Mouse (Mus musculus) hindbrain, embryonic 16.5 days (tissue): ENCODE measurements around the gene Gvin1. TPM values are rescaled to one million over a fixed set of nuclear protein-coding genes. Genes with fewer than 3 reads are reported as not detected.
A peak's percentile ranks its signal among the peaks of the same experiment; 100 is the strongest.
"Not testable (repeated sequence)": the region's sequence is repeated elsewhere in the genome, so short reads cannot be mapped to it uniquely, and the experiment has no call there.

Experiments
- ATAC-seq: fragments of 200-750 bp; cut with Nextera tagmentation; 2 replicates; pipeline ENCODE4 v1.8.0; 2017; ENCODE audit warnings: moderate TSS enrichment, moderate library complexity
- H3K27ac ChIP-seq: fragments of 300-500 bp; sonication (generic); 2 replicates; pipeline ENCODE4 v1.5.1; 2014; ENCODE audit warnings: low read depth, mild to moderate bottlenecking, control low read depth, low read length, moderate library complexity
- H3K27me3 ChIP-seq: fragments of 300-500 bp; sonication (generic); replicated peaks from 2 replicates; pipeline ENCODE4 v1.6.1; 2014; ENCODE audit warnings: low read length; ENCODE audit not compliant: control insufficient read depth, insufficient read depth
- H3K36me3 ChIP-seq: fragments of 300-500 bp; sonication (generic); 2 replicates; pipeline ENCODE4 v1.6.1; 2014; ENCODE audit warnings: mild to moderate bottlenecking, low read length, moderate library complexity, mixed read lengths; ENCODE audit not compliant: control insufficient read depth, insufficient read depth
- H3K4me1 ChIP-seq: fragments of 300-500 bp; sonication (generic); 2 replicates; pipeline ENCODE4 v1.6.1; 2014; ENCODE audit warnings: low read depth, low read length; ENCODE audit not compliant: control insufficient read depth, insufficient read depth
- H3K4me2 ChIP-seq: fragments of 300-500 bp; sonication (generic); 2 replicates; pipeline ENCODE4 v1.6.1; 2014; ENCODE audit warnings: mild to moderate bottlenecking, low read length, control low read depth, moderate library complexity
- H3K4me3 ChIP-seq: fragments of 300-500 bp; sonication (generic); 2 replicates; pipeline ENCODE4 v1.5.1; 2014; ENCODE audit warnings: mild to moderate bottlenecking, low read length, control low read depth, moderate library complexity
- H3K9ac ChIP-seq: fragments of 300-500 bp; sonication (generic); 2 replicates; pipeline ENCODE4 v1.6.1; 2014; ENCODE audit warnings: low read depth, mild to moderate bottlenecking, control low read depth, low read length, moderate library complexity
- H3K9me3 ChIP-seq: fragments of 300-500 bp; sonication (generic); 2 replicates; pipeline ENCODE4 v1.6.1; 2014; ENCODE audit warnings: mild to moderate bottlenecking, low read length, moderate library complexity; ENCODE audit not compliant: control insufficient read depth
- WGBS: fragments of 180-500 bp; shearing (Covaris S2); extraction: QIAGEN DNeasy Blood & Tissue Kit; methylation state at CpG from one replicate; pipeline ENCODE4 v1.1.7; 2014; 5-methylcytosine and 5-hydroxymethylcytosine counted together
- polyA plus RNA-seq: library from polyadenylated mRNA; unstranded; fragments of >200 nt; fragmentation: Nextera tagmentation; extraction: Ambion mirVana; gene quantifications from 2 replicates; pipeline ENCODE4 v1.2.1, GENCODE M21; 2015

Gvin1 gene
- polyA plus RNA-seq, 1 experiment from 2014 or later: 0.24 TPM

- H3K36me3 ChIP-seq, H3K9me3 ChIP-seq, H3K4me1 ChIP-seq, H3K4me2 ChIP-seq, H3K4me3 ChIP-seq, H3K27ac ChIP-seq, H3K9ac ChIP-seq, H3K27me3 ChIP-seq, ATAC-seq: not testable (repeated sequence)
Observed at GRCm38 (mm10) chr7:106215910-106216309, 784 bp upstream of the Gvin1 start.

GRCm38 (mm10) chr7:106213770-106214169, 1.4 kb downstream of the Gvin1 start:
- H3K4me2 ChIP-seq, H3K36me3 ChIP-seq, H3K27ac ChIP-seq, H3K27me3 ChIP-seq, H3K9ac ChIP-seq, ATAC-seq, H3K4me1 ChIP-seq, H3K9me3 ChIP-seq, H3K4me3 ChIP-seq: not testable (repeated sequence)
- WGBS: no CpG with 5 or more reads among the region's 4 CpGs

GRCm38 (mm10) chr7:106206630-106207029, 8.5 kb downstream of the Gvin1 start:
- H3K4me1 ChIP-seq, H3K9me3 ChIP-seq, H3K27me3 ChIP-seq, H3K9ac ChIP-seq, H3K36me3 ChIP-seq, H3K4me2 ChIP-seq, ATAC-seq, H3K4me3 ChIP-seq, H3K27ac ChIP-seq: not testable (repeated sequence)
- WGBS: 88% methylated on average over 2 of the region's 3 CpGs

GRCm38 (mm10) chr7:106177065-106177464, 38.1 kb downstream of the Gvin1 start:
- H3K27me3 ChIP-seq, H3K4me1 ChIP-seq, H3K9ac ChIP-seq, H3K4me2 ChIP-seq, H3K27ac ChIP-seq, ATAC-seq, H3K4me3 ChIP-seq, H3K9me3 ChIP-seq, H3K36me3 ChIP-seq: not testable (repeated sequence)

- H3K4me2 ChIP-seq, H3K27me3 ChIP-seq, H3K9me3 ChIP-seq, H3K27ac ChIP-seq, H3K4me1 ChIP-seq, H3K36me3 ChIP-seq, H3K4me3 ChIP-seq, H3K9ac ChIP-seq: not testable (repeated sequence)
- WGBS: no CpG with 5 or more reads among the region's 2 CpGs
- ATAC-seq: 0 out of 2 replicates have a peak, but pooled peaks have one; percentile 50
Observed at GRCm38 (mm10) chr7:106145013-106145754, 69.9 kb downstream of the Gvin1 start.

- not testable (repeated sequence) for H3K9ac ChIP-seq, H3K27ac ChIP-seq, H3K4me3 ChIP-seq, H3K36me3 ChIP-seq, H3K9me3 ChIP-seq, H3K27me3 ChIP-seq, H3K4me1 ChIP-seq, H3K4me2 ChIP-seq, ATAC-seq
- WGBS: no CpG with 5 or more reads among the region's 1 CpGs
Observed at GRCm38 (mm10) chr7:106141128-106141895, 73.8 kb downstream of the Gvin1 start.

- not testable (repeated sequence) for H3K27ac ChIP-seq, H3K4me1 ChIP-seq, H3K36me3 ChIP-seq, H3K9me3 ChIP-seq, H3K9ac ChIP-seq, H3K4me3 ChIP-seq, ATAC-seq, H3K27me3 ChIP-seq, H3K4me2 ChIP-seq
- WGBS: no CpG with 5 or more reads among the region's 2 CpGs
Observed at GRCm38 (mm10) chr7:106117090-106117948, 97.8 kb downstream of the Gvin1 start.
